Mouse (Mus musculus) 3134 (cell line): ENCODE results near the gene Camta1.

Experiments used
- DNase-seq: peaks from one replicate; pipeline ENCODE4 v3.0.0-alpha.2; 2011; ENCODE audit warnings: low spot score; ENCODE audit not compliant: insufficient read length; ENCODE audit errors: extremely low read depth

The Camta1 gene

DNA sequence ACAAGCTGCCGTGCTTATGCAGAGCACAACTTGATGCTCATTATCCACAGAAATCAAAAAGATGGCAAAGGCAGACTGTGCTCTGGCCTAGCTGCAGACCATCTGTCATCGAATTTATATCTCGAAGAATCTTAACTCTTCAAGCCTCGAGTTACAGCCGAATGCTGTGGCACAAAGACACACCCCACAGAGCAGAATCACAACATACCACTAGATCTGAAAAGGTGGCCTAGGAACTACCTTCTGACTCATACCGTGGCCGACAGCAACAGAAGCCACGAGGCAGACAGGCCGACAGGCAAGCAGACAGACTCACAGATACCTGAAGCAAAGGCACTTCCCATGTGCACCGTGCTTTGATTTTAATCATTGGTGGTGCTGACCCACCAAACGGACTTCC is 758.0 kb downstream of the Camta1 start:
- no peak for DNase-seq

- no peak for DNase-seq
Observed at GRCm38 (mm10) chr4:151097104-151097438, 764.6 kb downstream of the Camta1 start.

DNA sequence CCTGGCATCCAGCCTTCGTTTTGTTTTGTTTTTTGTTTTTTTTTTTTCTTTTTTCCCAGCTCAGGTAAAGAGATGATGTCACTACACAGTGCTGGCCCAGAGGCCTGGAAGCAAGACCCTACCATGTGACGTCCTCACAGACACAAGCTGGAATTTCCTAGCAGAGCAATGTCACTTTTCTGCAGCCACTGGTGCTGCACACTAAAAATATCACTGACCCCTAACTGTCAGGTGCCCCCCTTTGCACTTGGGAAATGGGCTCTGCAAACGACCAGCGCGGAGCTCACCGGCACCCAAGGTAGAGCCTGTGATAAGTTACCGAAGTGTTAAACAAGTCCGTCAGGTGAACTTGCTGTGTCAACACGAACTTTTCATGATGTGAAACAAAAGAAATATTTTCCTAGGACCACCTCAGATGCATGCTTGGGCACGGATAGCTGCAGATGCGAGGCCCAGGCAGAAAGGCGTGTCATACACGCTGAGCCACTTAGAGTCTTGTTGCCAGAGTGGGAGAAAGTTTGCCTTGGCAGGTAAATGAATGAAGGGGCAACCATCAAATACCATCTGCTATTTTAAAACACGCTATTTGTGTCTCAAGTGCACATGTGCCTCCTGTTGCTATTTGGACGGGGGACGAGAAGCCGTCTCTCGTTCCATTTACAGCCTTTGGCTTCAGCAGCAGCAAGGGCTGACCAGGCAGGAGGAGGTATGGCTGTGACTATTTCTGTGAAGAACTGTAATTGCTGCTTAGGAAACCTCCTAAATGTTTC is 765.2 kb downstream of the Camta1 start:
- no peak for DNase-seq

GRCm38 (mm10) chr4:151095207-151095606 is 766.5 kb downstream of the Camta1 start:
- DNase-seq = no peak

GRCm38 (mm10) chr4:151089270-151089669 is 772.4 kb downstream of the Camta1 start, which contains the start of gene Gm13090:
Gene Gm13090, plus strand, starts transcription at chr4:151089570.
- DNase-seq = no peak

DNA sequence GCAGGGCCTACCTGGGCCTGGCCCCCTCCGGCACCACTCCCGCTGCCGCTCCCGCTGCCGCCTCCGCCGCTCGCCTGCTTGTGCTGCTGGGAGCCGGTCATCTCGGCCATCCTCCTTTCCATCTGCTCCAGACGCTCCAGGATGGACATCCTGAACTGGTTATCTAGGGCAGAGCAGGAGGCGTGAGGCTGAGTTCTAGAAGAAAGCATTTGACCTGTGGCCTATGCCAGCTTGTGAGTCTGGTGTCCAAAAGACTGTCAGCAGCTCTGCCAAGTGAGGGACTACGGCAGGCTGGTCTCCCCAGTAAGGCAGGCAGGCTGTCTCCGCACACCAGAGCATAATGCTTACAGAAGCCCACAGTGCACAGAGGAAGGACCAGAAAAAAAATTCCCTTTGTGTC is 772.9 kb downstream of the Camta1 start:
- no peak for DNase-seq

GRCm38 (mm10) chr4:151087358-151087757 is 774.3 kb downstream of the Camta1 start:
- DNase-seq = no peak

DNA sequence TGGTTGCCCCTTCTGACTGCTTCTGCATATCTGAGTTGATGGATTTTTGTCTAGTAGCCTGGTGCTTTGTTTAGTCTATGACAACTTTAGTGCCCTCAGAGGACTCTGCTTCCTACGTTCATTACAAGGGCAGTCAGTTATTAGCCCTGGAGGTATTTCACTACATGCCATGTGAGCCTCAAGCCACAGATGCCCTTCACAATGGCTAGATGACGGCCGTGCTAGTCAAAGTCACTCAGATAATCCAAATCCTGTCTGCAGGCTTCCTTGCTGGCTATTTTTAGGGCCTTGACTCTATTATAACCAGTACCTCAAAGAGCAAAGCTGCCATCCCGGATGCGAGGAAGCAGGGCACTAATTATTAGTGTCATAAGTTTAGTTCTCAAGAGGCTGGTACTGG is 778.6 kb downstream of the Camta1 start:
- DNase-seq = peak; percentile 39

GRCm38 (mm10) chr4:151081977-151082376 is 779.7 kb downstream of the Camta1 start:
- no peak for DNase-seq

- no peak for DNase-seq
Observed at GRCm38 (mm10) chr4:151081355-151081754, 780.3 kb downstream of the Camta1 start.

DNA sequence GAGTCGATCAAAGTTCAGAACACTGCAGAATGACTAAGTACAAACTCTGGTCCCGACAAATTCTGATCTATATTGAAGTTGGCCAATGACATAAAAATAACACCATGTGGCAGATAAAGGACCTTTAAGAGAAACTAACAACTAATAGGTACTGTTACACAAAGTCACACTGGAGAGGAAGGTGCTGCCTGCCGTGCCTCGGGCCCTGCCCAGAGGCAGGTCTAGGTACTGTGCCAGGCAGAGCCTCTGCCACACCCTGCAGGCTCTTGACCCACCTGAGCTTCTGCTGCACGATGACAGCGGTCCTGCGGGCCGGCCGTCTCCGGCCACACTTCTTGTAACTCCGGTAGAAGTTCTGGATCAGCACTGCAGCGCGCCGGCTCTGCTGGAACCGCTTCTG is 786.9 kb downstream of the Camta1 start:
- DNase-seq = no peak

DNA sequence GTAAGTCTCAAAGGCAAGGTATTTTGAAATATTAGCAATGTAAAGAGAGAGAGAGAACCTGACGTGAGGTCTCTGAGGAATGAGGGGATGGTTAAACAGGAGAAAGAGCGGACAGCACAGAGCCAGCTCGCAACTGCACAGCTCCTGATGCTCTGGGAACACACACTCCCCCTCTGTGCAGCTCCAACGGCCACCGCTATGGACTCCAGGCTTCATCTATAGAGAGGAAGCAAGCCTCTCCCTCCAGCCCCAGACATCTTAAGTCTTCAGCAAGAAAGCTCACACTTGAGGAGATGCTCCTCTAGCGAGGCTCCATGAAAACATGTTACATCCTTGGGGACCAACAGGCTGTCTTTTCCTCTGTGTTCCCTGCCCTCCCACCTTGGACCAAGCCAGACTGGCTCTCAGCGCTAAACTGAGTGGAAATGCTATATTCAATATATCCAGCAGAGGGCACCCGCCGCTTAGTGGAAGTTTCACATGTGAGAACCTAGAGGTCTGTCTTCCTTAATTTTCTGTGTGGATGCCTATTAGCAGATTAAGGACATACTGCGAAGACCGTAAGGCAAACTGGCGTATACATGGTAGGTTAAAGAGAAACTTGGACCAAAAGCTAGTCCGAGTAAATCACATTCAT is 788.5 kb downstream of the Camta1 start:
- no peak for DNase-seq

GRCm38 (mm10) chr4:151070962-151071361 is 790.7 kb downstream of the Camta1 start:
- no peak for DNase-seq

DNA sequence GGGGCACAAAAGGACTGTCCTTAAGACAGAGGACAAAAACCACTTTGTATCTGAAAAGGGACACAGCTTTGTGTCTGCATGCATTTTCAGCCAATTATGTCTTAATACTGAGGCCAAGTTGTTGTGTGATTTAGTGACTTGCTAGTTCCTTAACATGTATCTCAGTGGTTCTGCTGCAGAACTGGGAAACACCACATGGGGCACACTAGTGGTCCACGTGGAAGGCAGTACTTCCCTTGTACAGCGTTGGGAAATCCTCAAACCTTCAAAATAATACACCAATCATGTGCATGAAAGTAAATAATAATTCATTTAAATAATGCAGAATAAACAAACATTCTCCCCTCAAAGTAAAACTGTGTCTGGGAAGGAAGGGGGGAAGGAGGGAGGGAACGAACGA is 792.9 kb downstream of the Camta1 start:
- no peak for DNase-seq

GRCm38 (mm10) chr4:151059566-151059965 is 802.1 kb downstream of the Camta1 start:
- DNase-seq = no peak

DNA sequence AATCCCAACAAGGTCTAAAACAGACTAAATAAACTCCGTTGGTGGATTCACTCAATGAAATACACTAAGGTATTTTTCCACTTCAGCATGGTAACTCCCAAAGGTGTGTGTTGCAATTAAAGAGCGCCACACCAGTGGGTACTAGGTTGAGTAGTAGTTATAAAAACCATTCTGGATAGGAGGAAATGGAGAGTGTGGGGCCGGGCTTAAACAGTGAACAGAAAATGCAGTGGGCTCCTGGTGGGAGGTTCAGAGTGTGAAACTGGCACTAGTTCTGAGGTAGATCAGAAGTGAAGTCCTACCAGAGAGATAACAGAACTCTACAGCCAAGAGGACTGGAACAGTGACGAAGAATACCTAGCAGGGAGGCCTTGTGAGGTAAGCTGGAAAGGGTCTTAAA is 803.0 kb downstream of the Camta1 start:
- no peak for DNase-seq

DNA sequence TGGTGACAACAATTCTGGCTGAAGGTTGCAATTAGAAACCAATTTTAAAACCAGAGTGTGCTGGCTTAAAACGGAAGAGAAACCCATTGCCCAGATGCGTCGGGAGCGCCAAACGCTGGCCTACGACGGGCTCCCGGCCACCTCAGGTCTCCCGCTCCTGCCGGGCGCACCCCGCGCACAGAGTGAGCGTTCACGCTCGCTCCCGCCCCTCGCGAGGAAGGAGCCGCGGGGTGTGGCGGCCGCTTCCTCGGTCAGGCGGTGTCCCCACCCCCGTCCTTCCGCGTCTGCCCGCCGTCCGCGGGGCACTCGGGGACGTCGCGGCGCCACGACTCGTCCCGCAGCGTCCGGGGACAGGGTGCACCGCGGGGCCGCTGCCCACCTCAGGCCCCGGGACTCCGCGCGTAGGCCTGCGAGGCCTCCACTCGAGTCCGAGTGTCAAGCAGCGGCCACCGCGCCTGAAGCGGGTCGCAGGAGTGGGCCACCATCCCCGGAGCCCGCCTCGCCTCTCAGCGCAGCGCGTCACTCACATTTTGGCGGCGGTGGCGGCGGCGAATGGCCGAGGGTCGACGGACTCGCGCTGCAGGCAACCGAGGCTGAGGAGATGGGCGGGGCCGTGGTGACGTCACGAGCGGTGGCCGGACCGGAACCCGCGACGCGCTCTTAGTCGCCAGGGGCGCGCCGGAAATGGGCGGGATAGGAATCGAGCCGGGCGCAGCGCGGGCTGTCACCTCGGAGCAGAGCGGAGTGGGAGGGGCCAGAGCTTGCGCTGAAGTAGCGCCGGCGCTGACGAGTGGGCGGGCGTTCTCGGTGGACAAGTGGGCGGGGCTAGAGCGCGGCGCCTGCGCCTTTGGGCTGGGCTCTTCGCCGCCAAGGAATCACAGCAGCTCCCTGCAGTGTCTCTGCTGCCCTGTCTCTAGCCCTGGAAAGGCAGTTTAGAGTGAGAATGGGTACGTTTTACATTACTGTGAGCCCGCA is 804.0 kb downstream of the Camta1 start, which contains the start of gene Vamp3:
Gene Vamp3, minus strand, starts transcription at position 617 of the 975 bp plus-strand sequence.
- peak; percentile 98 for DNase-seq

GRCm38 (mm10) chr4:151051162-151051561 is 810.5 kb downstream of the Camta1 start:
- DNase-seq = no peak

- DNase-seq = no peak
Observed at GRCm38 (mm10) chr4:151046524-151046923, 815.2 kb downstream of the Camta1 start.

DNA sequence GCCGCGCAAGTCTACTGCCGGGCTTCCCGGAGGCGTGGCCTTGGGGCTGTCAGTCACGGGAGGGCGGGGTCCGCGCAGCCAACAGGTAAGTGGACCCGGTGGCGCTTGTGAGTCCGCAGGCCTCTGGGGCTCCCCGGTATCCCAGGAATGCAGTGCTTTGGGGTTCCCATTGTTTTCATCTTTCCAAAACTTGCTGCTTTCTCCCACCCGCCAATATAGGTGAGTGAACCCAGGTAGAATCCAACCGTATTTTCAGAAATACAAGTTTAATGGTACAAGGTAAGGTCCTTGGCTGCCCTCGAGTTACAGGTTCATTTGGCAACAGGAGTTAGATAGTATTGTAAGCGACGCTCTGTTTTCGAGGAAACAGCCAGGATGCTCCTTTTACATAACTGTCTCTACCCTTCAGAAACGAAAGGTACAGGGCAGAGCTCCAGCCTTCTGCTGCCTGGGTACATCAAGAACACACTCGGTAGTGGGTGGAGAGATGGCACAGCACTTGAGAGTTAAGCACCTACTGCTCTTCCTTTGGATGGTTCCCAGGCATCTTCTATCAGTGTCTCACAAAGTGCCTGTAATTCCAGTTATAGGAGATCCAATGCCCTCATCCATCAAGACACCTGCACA is 816.6 kb downstream of the Camta1 start:
- no peak for DNase-seq
